Mouse (Mus musculus) lung, postnatal 0 days (tissue): ENCODE results near the gene Insr.

Experiments
- CTCF ChIP-seq: IDR thresholded peaks from 2 replicates; pipeline ENCODE4 v1.5.1; 2016; ENCODE audit warnings: antibody characterized with exemption, mild to moderate bottlenecking
- EP300 ChIP-seq: IDR thresholded peaks from 2 replicates; pipeline ENCODE4 v1.6.1; 2016; ENCODE audit warnings: antibody characterized with exemption, mild to moderate bottlenecking, control low read depth

- TF ChIP-seq EP300 (no peak), CTCF (no peak)
Measured at GRCm38 (mm10) chr8:3247129-3247528, 32.3 kb downstream of the Insr start.
